Mouse (Mus musculus): Measurements from ENCODE around the gene Gm17349. TPM values are rescaled to one million over a fixed set of nuclear protein-coding genes. Genes with fewer than 3 reads are reported as not detected.

Gm17349 gene
- 4.0 to 8.8 TPM (median 5.3 TPM) in 4 replicates for total RNA-seq (2023; ENCODE audit: inconsistent age)

GRCm38 (mm10) chr15:99705440-99706048 is at the start of gene Gm17349:
Gene Gm17349, minus strand, starts transcription at chr15:99705490.

GRCm38 (mm10) chr15:99725341-99726155 is 20.3 kb upstream of the Gm17349 start, which contains the start of gene Cox14:
Gene Cox14, plus strand, starts transcription at chr15:99725618.

GRCm38 (mm10) chr15:99717386-99718334 is 12.4 kb upstream of the Gm17349 start, which contains the start of gene Gpd1:
Gene Gpd1, plus strand, starts transcription at chr15:99717515.

GRCm38 (mm10) chr15:99701999-99702900 is 3.0 kb downstream of the Gm17349 start, which contains the start of gene Smarcd1:
Gene Smarcd1, plus strand, starts transcription at chr15:99702129.

GRCm38 (mm10) chr15:99670154-99670821 is 35.0 kb downstream of the Gm17349 start, which contains the start of gene Asic1:
Gene Asic1, plus strand, starts transcription at chr15:99670368.

Other genes starting within 250 kb of the Gm17349 start
- 5.3 to 9.9 TPM (median 7.2 TPM) in 4 replicates for gene Nckap5l, start 247.7 kb downstream of the Gm17349 start, total RNA-seq (2023; ENCODE audit: inconsistent age)
- gene Bcdin3d, start 230.8 kb downstream of the Gm17349 start, total RNA-seq (2023; ENCODE audit: inconsistent age): 5.0 to 8.5 TPM (median 7.6 TPM) in 4 replicates
- gene Faim2, start 177.3 kb downstream of the Gm17349 start, total RNA-seq (2023; ENCODE audit: inconsistent age): not detected in 4 replicates
- gene Aqp2, start 126.4 kb downstream of the Gm17349 start, total RNA-seq (2023; ENCODE audit: inconsistent age): not detected in 4 replicates
- not detected in 4 replicates for gene Aqp5, start 114.7 kb downstream of the Gm17349 start, total RNA-seq (2023; ENCODE audit: inconsistent age)
- not detected in 4 replicates for gene Aqp6, start 104.1 kb downstream of the Gm17349 start, total RNA-seq (2023; ENCODE audit: inconsistent age)
- 7.3 to 11.3 TPM (median 9.6 TPM) in 4 replicates for gene Racgap1, start 53.8 kb downstream of the Gm17349 start, total RNA-seq (2023; ENCODE audit: inconsistent age)
- gene Asic1, start 35.1 kb downstream of the Gm17349 start, total RNA-seq (2023; ENCODE audit: inconsistent age): 0.42 to 0.60 TPM (median 0.51 TPM) in 4 replicates
- gene Smarcd1, start 3.4 kb downstream of the Gm17349 start, total RNA-seq (2023; ENCODE audit: inconsistent age): 55.6 to 74.4 TPM (median 65.8 TPM) in 4 replicates
- 0.22 to 1.3 TPM (median 0.44 TPM) in 4 replicates for gene Gpd1, start 12.0 kb upstream of the Gm17349 start, total RNA-seq (2023; ENCODE audit: inconsistent age)
- 42.7 to 52.1 TPM (median 49.8 TPM) in 4 replicates for gene Cox14, start 20.1 kb upstream of the Gm17349 start, total RNA-seq (2023; ENCODE audit: inconsistent age)
- 45.6 to 59.0 TPM (median 49.2 TPM) in 4 replicates for gene Cers5, start 67.4 kb upstream of the Gm17349 start, total RNA-seq (2023; ENCODE audit: inconsistent age)
- 0.83 to 1.9 TPM (median 1.7 TPM) in 4 replicates for gene Lima1, start 170.0 kb upstream of the Gm17349 start, total RNA-seq (2023; ENCODE audit: inconsistent age)

Data from B cell, adult (primary cell).